Mouse (Mus musculus): ENCODE measurements around the gene Rnf213. TPM values are rescaled to one million over a fixed set of nuclear protein-coding genes. Genes with fewer than 3 reads are reported as not detected.

Gene Rnf213
- total RNA-seq, 1 experiment: 37.3 TPM

DNA sequence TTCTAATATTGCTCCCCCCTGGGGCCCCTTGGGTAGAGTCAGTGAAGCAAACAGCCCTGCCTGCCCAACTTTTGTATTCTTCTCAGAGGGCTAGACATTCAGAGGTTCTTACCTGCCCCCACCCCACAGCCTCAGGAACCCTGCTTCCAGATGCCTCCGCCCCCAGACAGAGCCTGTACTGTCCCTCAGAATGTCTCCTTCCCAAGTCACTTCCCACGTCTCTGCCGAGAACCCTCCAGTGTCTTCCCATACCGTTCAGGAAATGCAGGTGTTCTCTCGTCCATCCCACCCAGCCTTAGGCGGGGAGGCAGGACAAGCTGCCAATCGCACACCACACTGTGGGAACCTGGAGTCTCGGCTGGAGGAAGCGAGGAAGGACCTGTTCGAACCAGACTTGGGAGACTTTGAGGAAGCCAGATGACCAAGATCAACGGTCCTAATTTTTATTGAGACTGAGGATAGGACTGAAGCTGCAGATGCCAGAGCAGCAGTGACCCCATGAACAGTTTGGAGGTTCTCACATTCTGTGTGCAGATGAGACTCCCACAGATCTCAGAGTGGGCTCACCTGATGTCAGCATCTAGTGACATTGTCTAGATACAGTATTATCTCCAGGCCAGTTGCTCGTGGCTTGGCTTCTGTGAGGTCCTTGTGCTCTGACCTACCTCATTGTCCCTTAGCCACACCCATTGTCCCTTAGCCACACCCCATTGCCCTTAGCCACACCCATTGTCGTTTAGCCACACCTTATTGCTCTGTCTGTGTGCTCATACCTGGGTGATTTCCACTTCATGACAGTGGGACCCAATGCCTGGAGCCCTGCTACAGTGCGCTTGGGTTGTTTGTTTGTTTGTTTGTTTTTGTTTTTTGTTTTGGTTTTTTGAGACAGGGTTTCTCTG, 133.4 kb downstream of the Rnf213 start:
- Histone ChIP-seq H3K27ac (ENCODE audit: insufficient read depth, low read depth, low read length, poor library complexity, severe bottlenecking) (no peak overlapping the region), H3K9me3 (ENCODE audit: control insufficient read depth, insufficient read depth, low read depth, low read length) (no peaks in the 10 kb centered on the region), H3K36me3 (ENCODE audit: control insufficient read depth, insufficient read depth, low read length, poor library complexity, severe bottlenecking) (no peaks in the 10 kb centered on the region), H3K9ac (ENCODE audit: insufficient read depth, low read depth, low read length, poor library complexity, severe bottlenecking) (no peak overlapping the region), H3K4me1 (ENCODE audit: control insufficient read depth in 2 of 2, insufficient read depth in 2 of 2, low read length in 2 of 2, poor library complexity in 1 of 2) (peaks cover 2 to 12% of the 10 kb centered on the region in 2 experiments; a peak in 3 of 4 replicates), H3K4me3 (ENCODE audit: insufficient read depth in 1 of 2, low read depth in 1 of 2, low read length in 2 of 2, poor library complexity in 1 of 2, severe bottlenecking in 1 of 2) (no peak overlapping the region; a peak in 1 of 4 replicates)
- TF ChIP-seq HCFC1 (IDR thresholded peaks at IDR 0.05; ENCODE audit: borderline replicate concordance, insufficient read depth, low read length) (no peak), MAFK (IDR thresholded peaks at IDR 0.05; ENCODE audit: insufficient read depth, low read depth, low read length) (no peak), CHD2 (IDR thresholded peaks at IDR 0.05; ENCODE audit: low read depth, low read length) (no peak), ZC3H11A (IDR thresholded peaks at IDR 0.05; ENCODE audit: borderline replicate concordance, low read depth, low read length) (no peak), ZNF384 (IDR thresholded peaks at IDR 0.05; ENCODE audit: low read depth, low read length) (no peak)
- peak; percentile 52 for DNase-seq (ENCODE audit: low read depth, low spot score)
- in situ Hi-C loops (cut with MboI; ENCODE audit: low sequenced_read_pairs in 2 of 2, unreplicated experiment in 2 of 2): no loop called here

DNA sequence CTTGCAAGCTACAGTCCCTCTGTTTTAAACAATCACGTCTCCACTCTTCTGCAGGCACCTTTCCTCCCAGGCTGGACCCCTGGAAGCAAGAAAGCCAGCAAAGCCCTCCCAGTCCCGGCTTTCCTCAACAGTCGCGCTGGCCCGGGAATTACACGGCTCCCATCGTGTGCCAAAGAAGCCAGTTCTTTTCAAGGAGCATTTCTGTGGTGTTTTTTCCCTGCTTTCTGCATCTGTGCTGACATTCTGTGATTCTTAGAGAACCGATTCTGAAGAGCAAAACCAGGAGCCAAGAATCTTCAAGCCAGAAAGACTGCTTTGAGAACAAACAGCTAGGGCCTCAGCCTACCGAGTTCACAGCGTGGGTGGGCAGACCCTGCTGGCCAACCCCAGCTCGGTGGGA, 136.0 kb downstream of the Rnf213 start:
- H3K27ac ChIP-seq (ENCODE audit: insufficient read depth, low read depth, low read length, poor library complexity, severe bottlenecking): no peak overlapping the region
- H3K9me3 ChIP-seq (ENCODE audit: control insufficient read depth, insufficient read depth, low read depth, low read length): no peaks in the 10 kb centered on the region
- H3K4me1 ChIP-seq (ENCODE audit: control insufficient read depth in 2 of 2, insufficient read depth in 2 of 2, low read length in 2 of 2, poor library complexity in 1 of 2): peaks cover 2 to 12% of the 10 kb centered on the region in 2 experiments; a peak in 3 of 4 replicates
- H3K36me3 ChIP-seq (ENCODE audit: control insufficient read depth, insufficient read depth, low read length, poor library complexity, severe bottlenecking): no peaks in the 10 kb centered on the region
- no peak overlapping the region for H3K9ac ChIP-seq (ENCODE audit: insufficient read depth, low read depth, low read length, poor library complexity, severe bottlenecking)
- DNase-seq (ENCODE audit: low read depth, low spot score): no peak
- no peak overlapping the region for H3K4me3 ChIP-seq (ENCODE audit: insufficient read depth in 1 of 2, low read depth in 1 of 2, low read length in 2 of 2, poor library complexity in 1 of 2, severe bottlenecking in 1 of 2)
- in situ Hi-C loops (cut with MboI; ENCODE audit: low sequenced_read_pairs in 2 of 2, unreplicated experiment in 2 of 2): no loop called here
- TF ChIP-seq ZNF384 (IDR thresholded peaks at IDR 0.05; ENCODE audit: low read depth, low read length) (no peak), HCFC1 (IDR thresholded peaks at IDR 0.05; ENCODE audit: borderline replicate concordance, insufficient read depth, low read length) (no peak), ZC3H11A (IDR thresholded peaks at IDR 0.05; ENCODE audit: borderline replicate concordance, low read depth, low read length) (no peak)

DNA sequence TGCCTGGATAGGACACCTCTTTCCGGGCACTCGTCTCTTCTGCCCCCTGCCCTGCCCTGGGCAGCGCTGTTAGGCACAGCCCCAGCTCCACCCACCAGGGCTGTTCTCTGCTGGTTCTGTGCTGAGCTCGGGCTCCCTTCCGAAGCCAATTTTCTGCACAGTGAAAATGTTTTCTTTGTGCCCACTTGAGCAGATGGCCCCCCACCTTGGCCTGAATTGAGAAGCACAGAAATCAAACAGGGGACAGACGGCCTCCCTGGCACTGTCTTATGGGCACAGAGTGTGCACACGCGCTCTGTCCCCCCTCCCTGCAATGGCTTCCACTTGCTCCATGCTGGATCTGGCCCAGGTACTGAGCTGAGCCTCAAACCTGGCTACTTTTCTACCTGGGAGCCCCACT, 139.6 kb downstream of the Rnf213 start:
- Histone ChIP-seq H3K9ac (ENCODE audit: insufficient read depth, low read depth, low read length, poor library complexity, severe bottlenecking) (no peak overlapping the region), H3K36me3 (ENCODE audit: control insufficient read depth, insufficient read depth, low read length, poor library complexity, severe bottlenecking) (no peaks in the 10 kb centered on the region), H3K4me3 (ENCODE audit: insufficient read depth in 1 of 2, low read depth in 1 of 2, low read length in 2 of 2, poor library complexity in 1 of 2, severe bottlenecking in 1 of 2) (no peak overlapping the region), H3K9me3 (ENCODE audit: control insufficient read depth, insufficient read depth, low read depth, low read length) (no peaks in the 10 kb centered on the region), H3K4me1 (ENCODE audit: control insufficient read depth in 2 of 2, insufficient read depth in 2 of 2, low read length in 2 of 2, poor library complexity in 1 of 2) (peaks cover 0 to 4% of the 10 kb centered on the region in 2 experiments; a peak in 1 of 4 replicates), H3K27ac (ENCODE audit: insufficient read depth, low read depth, low read length, poor library complexity, severe bottlenecking) (no peak overlapping the region)
- TF ChIP-seq MAFK (IDR thresholded peaks at IDR 0.05; ENCODE audit: insufficient read depth, low read depth, low read length): no peak
- TF ChIP-seq ZNF384 (IDR thresholded peaks at IDR 0.05; ENCODE audit: low read depth, low read length): no peak
- TF ChIP-seq CHD2 (IDR thresholded peaks at IDR 0.05; ENCODE audit: low read depth, low read length): no peak
- TF ChIP-seq HCFC1 (IDR thresholded peaks at IDR 0.05; ENCODE audit: borderline replicate concordance, insufficient read depth, low read length): no peak
- TF ChIP-seq ZC3H11A (IDR thresholded peaks at IDR 0.05; ENCODE audit: borderline replicate concordance, low read depth, low read length): no peak
- in situ Hi-C loops (cut with MboI; ENCODE audit: low sequenced_read_pairs in 2 of 2, unreplicated experiment in 2 of 2): no loop called here
- DNase-seq (ENCODE audit: low read depth, low spot score): no peak

DNA sequence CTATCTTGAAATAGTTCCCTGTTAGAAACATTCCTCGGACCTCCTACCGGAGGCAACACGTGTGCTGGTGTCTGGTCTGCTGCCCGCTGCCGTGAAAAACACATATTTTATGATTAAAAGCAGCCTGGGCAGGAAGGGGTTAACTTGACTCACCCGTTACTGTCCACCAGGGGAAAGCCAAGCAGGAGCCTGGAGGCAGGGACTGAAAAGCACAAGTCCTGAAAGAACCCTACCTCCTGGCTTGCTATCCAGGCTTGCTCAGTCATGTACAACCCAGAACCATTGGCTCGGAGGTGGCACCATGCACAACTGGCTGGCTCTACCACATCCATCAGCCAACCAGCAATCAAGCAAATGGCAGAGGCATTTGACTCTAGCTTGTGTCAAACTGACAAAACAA, 140.8 kb downstream of the Rnf213 start:
- no peaks in the 10 kb centered on the region for H3K9me3 ChIP-seq (ENCODE audit: control insufficient read depth, insufficient read depth, low read depth, low read length)
- in situ Hi-C loops (cut with MboI; ENCODE audit: low sequenced_read_pairs in 2 of 2, unreplicated experiment in 2 of 2): no loop called here
- no peak overlapping the region for H3K4me3 ChIP-seq (ENCODE audit: insufficient read depth in 1 of 2, low read depth in 1 of 2, low read length in 2 of 2, poor library complexity in 1 of 2, severe bottlenecking in 1 of 2)
- H3K4me1 ChIP-seq (ENCODE audit: control insufficient read depth in 2 of 2, insufficient read depth in 2 of 2, low read length in 2 of 2, poor library complexity in 1 of 2): peaks cover 0 to 4% of the 10 kb centered on the region in 2 experiments; a peak in 1 of 4 replicates
- no peak for DNase-seq (ENCODE audit: low read depth, low spot score)
- TF ChIP-seq HCFC1 (IDR thresholded peaks at IDR 0.05; ENCODE audit: borderline replicate concordance, insufficient read depth, low read length): no peak
- TF ChIP-seq MAFK (IDR thresholded peaks at IDR 0.05; ENCODE audit: insufficient read depth, low read depth, low read length): no peak
- TF ChIP-seq ZNF384 (IDR thresholded peaks at IDR 0.05; ENCODE audit: low read depth, low read length): no peak
- TF ChIP-seq CHD2 (IDR thresholded peaks at IDR 0.05; ENCODE audit: low read depth, low read length): no peak
- no peak for TF ChIP-seq ZC3H11A (IDR thresholded peaks at IDR 0.05; ENCODE audit: borderline replicate concordance, low read depth, low read length)
- no peak overlapping the region for H3K27ac ChIP-seq (ENCODE audit: insufficient read depth, low read depth, low read length, poor library complexity, severe bottlenecking)
- H3K9ac ChIP-seq (ENCODE audit: insufficient read depth, low read depth, low read length, poor library complexity, severe bottlenecking): no peak overlapping the region
- H3K36me3 ChIP-seq (ENCODE audit: control insufficient read depth, insufficient read depth, low read length, poor library complexity, severe bottlenecking): no peaks in the 10 kb centered on the region

Other genes starting within 250 kb of the Rnf213 start
- gene Tbc1d16, start 164.6 kb upstream of the Rnf213 start, total RNA-seq (2012; rRNA removed): 6.3 and 10.1 TPM in 2 replicates
- 6.2 and 6.4 TPM in 2 replicates for gene Ccdc40, start 164.5 kb upstream of the Rnf213 start, total RNA-seq (2012; rRNA removed)
- 69.3 and 116 TPM in 2 replicates for gene Gaa, start 125.2 kb upstream of the Rnf213 start, total RNA-seq (2012; rRNA removed)
- gene Eif4a3, start 93.0 kb upstream of the Rnf213 start, total RNA-seq (2012; rRNA removed): 337 and 400 TPM in 2 replicates
- gene Card14, start 85.3 kb upstream of the Rnf213 start, total RNA-seq (2012; rRNA removed): 0.22 and 0.58 TPM in 2 replicates
- 3.4 and 4.9 TPM in 2 replicates for gene Sgsh, start 37.6 kb upstream of the Rnf213 start, total RNA-seq (2012; rRNA removed)
- 4.4 and 7.4 TPM in 2 replicates for gene Slc26a11, start 37.5 kb upstream of the Rnf213 start, total RNA-seq (2012; rRNA removed)
- gene Endov, start 98.2 kb downstream of the Rnf213 start, total RNA-seq (2012; rRNA removed): 10.0 and 13.5 TPM in 2 replicates
- gene Nptx1, start 154.7 kb downstream of the Rnf213 start, total RNA-seq (2012; rRNA removed): 0.79 and 0.80 TPM in 2 replicates
- 59.7 and 61.6 TPM in 2 replicates for gene Rptor, start 209.8 kb downstream of the Rnf213 start, total RNA-seq (2012; rRNA removed)

Measured in ES-E14 (cell line).